ENCODE assay signal across 8 mouse cellular contexts in the genomic region with DNA sequence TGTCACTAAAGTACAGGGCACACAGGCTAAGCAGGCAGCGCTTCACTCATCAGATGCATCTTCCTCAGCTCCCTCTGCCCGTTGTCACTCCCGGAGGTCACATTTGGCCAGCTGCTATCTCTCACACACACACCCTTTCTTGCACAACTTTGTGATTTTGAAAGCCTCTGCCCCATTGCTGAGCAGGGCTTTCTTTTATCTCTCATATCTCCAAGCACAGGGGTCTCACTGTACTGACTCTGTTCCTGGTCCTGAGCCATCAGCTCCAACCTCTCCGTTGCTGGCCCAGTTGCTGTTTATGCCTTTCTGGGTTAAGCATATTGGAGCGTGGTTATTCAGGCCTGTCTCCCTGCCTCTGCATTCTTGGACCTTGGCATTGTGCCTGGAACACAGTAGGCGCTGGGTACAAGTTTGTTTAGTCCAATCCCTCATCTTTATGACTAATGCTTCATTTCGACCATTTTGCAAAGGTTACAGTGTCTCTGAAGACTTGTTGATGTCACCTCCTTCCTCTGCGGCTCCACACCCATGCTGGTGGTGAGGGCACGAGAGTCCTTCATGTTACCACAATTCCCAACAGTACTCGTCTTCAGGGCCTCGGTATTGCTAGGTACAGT.
DNase-seq lines count a peak whose midpoint lies in the region; ATAC-seq and TF ChIP-seq lines count a peak whose summit lies in the region.

No protein-coding gene starts in this region.

- H3K27ac ChIP-seq in embryonic facial prominence, embryonic 13.5 days, result 0 out of 2 replicates have a peak overlapping the region, but pooled peaks have one; percentile 4
- H3K27ac ChIP-seq in embryonic facial prominence, embryonic 10.5 days (replicated peaks), result no peak overlapping the region
- H3K27ac ChIP-seq in left cerebral cortex, adult 2 months, result no peak overlapping the region

- H3K9ac ChIP-seq in embryonic facial prominence, embryonic 13.5 days, result no peak overlapping the region

- 81% methylated on average over 11 of the region's 11 CpGs for WGBS in embryonic facial prominence, embryonic 13.5 days
- 76% methylated on average over 11 of the region's 11 CpGs for WGBS in embryonic facial prominence, embryonic 10.5 days

- H3K36me3 ChIP-seq in embryonic facial prominence, embryonic 13.5 days, result no peaks in the 10 kb centered on the region
- H3K36me3 ChIP-seq in embryonic facial prominence, embryonic 10.5 days (replicated peaks), result no peaks in the 10 kb centered on the region

- intact Hi-C loops in left cerebral cortex, adult 2 months (cut with DNase I), result no loop called here

- no peak for DNase-seq in embryonic facial prominence, embryonic 10.5 days (ENCODE audit: low spot score)
- peak; percentile 88 for DNase-seq in adrenal gland, adult 2 months
- DNase-seq in heart, postnatal 4 days, result peak; percentile 50
- no peak for DNase-seq in left cerebral cortex, adult 2 months (ENCODE audit: extremely low spot score in 1 of 2, low spot score in 2 of 2)
- no peak for DNase-seq in thymus, postnatal 14 days
- no peak for DNase-seq in right cerebral cortex, postnatal 25 days

- TF ChIP-seq CTCF in left cerebral cortex, adult 2 months (IDR thresholded peaks at IDR 0.05), result no peak

- H3K27me3 ChIP-seq in embryonic facial prominence, embryonic 13.5 days, result no peaks in the 10 kb centered on the region
- peaks cover 15% of the 10 kb centered on the region for H3K27me3 ChIP-seq in embryonic facial prominence, embryonic 10.5 days (replicated peaks; ENCODE audit: low read depth, poor library complexity, severe bottlenecking)

- no peak for ATAC-seq in embryonic facial prominence, embryonic 13.5 days (ENCODE audit: insufficient number of reproducible peaks, insufficient read depth, low FRiP score, low TSS enrichment, low read depth)
- peak; percentile 23 for ATAC-seq in megakaryocyte, adult 5-6 weeks (ENCODE audit: poor library complexity, severe bottlenecking)

- peaks cover 40% of the 10 kb centered on the region for H3K4me1 ChIP-seq in embryonic facial prominence, embryonic 13.5 days
- peaks cover 45% of the 10 kb centered on the region for H3K4me1 ChIP-seq in embryonic facial prominence, embryonic 10.5 days

- no peak overlapping the region for H3K4me3 ChIP-seq in embryonic facial prominence, embryonic 13.5 days
- H3K4me3 ChIP-seq in embryonic facial prominence, embryonic 10.5 days, result no peak overlapping the region
- no peak overlapping the region for H3K4me3 ChIP-seq in left cerebral cortex, adult 2 months

- H3K9me3 ChIP-seq in embryonic facial prominence, embryonic 13.5 days, result no peaks in the 10 kb centered on the region
- H3K9me3 ChIP-seq in embryonic facial prominence, embryonic 10.5 days, result no peaks in the 10 kb centered on the region

- no peak overlapping the region for H3K4me2 ChIP-seq in embryonic facial prominence, embryonic 13.5 days

Comparison
In these comparisons a context has a peak if more than half of its experiments do, and no peak if none do; other contexts are left out.
1. DNase-seq: peak in adrenal gland, adult 2 months (single experiment) and heart, postnatal 4 days (single experiment); none in embryonic facial prominence, embryonic 10.5 days (single experiment), left cerebral cortex, adult 2 months (0 of 2), thymus, postnatal 14 days (single experiment) and right cerebral cortex, postnatal 25 days (single experiment).